In genomic region chr13:35064381-35064780, GRCm38 (mm10) we compare ENCODE assay signal across 24 mouse cellular contexts. TPM values are rescaled to one million over a fixed set of nuclear protein-coding genes. Genes with fewer than 3 reads are reported as not detected.
DNase-seq lines count a peak whose midpoint lies in the region; ATAC-seq and TF ChIP-seq lines count a peak whose summit lies in the region.
"Had no signal": no experiment of that assay in that cellular context is flagged by ENCODE, and none has a peak within 500 bp of the region (broad histone marks: within the 10 kb centered on the region; RNA-seq: fewer than 3 reads in every experiment).

No protein-coding gene starts in this region.

- H3K4me3 ChIP-seq in lung, postnatal 0 days (ENCODE audit: low read depth, low read length), result no peak overlapping the region
- H3K4me3 ChIP-seq: embryonic facial prominence, embryonic 10.5 days; embryonic facial prominence, embryonic 12.5 days; forebrain, embryonic 13.5 days; forebrain, embryonic 15.5 days had no signal

- H3K9me3 ChIP-seq in lung, postnatal 0 days (ENCODE audit: low read length), result no peaks in the 10 kb centered on the region
- H3K9me3 ChIP-seq: embryonic facial prominence, embryonic 10.5 days; embryonic facial prominence, embryonic 12.5 days; forebrain, embryonic 13.5 days; G1E had no signal

- TF ChIP-seq CTCF in lung, postnatal 0 days (IDR thresholded peaks at IDR 0.05), result no peak

- no peaks in the 10 kb centered on the region for H3K27me3 ChIP-seq in lung, postnatal 0 days (replicated peaks; ENCODE audit: insufficient read depth, low read length)
- H3K27me3 ChIP-seq: CH12.LX; embryonic facial prominence, embryonic 12.5 days; forebrain, embryonic 13.5 days; forebrain, embryonic 15.5 days; Patski had no signal

- DNase-seq in adrenal gland, adult (ENCODE audit: inconsistent age in 2 of 2, low spot score in 1 of 2), result peak; percentile 29 to 80
- no peak for DNase-seq in adrenal gland, postnatal 4 days (ENCODE audit: low spot score in 2 of 2)
- DNase-seq in adrenal gland, adult 8-10 months, result peak; percentile 55
- no peak for DNase-seq in adrenal gland, postnatal 25 days
- DNase-seq in lung, postnatal 0 days (ENCODE audit: low spot score), result peak; percentile 34
- no peak for DNase-seq in lung, postnatal 10 days
- peak; percentile 9 for DNase-seq in adrenal gland, postnatal 10 days
- no peak for DNase-seq in spleen, postnatal 10 days (ENCODE audit: low spot score in 2 of 2)
- DNase-seq: B cell, adult 2 months; cerebellum, adult 11-12 months; cerebellum, adult 2 months; cerebellum, adult 9-10 months; cerebellum, postnatal 10 days; cerebellum, postnatal 25 days; forebrain, postnatal 0 days had no signal

- no peak overlapping the region for H3K27ac ChIP-seq in lung, postnatal 0 days (ENCODE audit: low read length)
- H3K27ac ChIP-seq: embryonic facial prominence, embryonic 10.5 days; embryonic facial prominence, embryonic 12.5 days; forebrain, embryonic 13.5 days; forebrain, embryonic 15.5 days had no signal

- WGBS in lung, postnatal 0 days, result 63% methylated on average over 4 of the region's 4 CpGs

- no peaks in the 10 kb centered on the region for H3K36me3 ChIP-seq in lung, postnatal 0 days (ENCODE audit: insufficient read depth, low read length)
- H3K36me3 ChIP-seq: embryonic facial prominence, embryonic 10.5 days; embryonic facial prominence, embryonic 12.5 days; forebrain, embryonic 15.5 days; G1E had no signal

- H3K9ac ChIP-seq in lung, postnatal 0 days (replicated peaks; ENCODE audit: low read depth), result no peak overlapping the region
- H3K9ac ChIP-seq: embryonic facial prominence, embryonic 12.5 days; forebrain, embryonic 13.5 days; forebrain, embryonic 15.5 days; forebrain, postnatal 0 days had no signal

- no peak for ATAC-seq in lung, postnatal 0 days
- ATAC-seq: activated CD4-positive, CD25-positive, alpha-beta regulatory T cell, adult 4 months; CD4-positive, CD25-positive, alpha-beta regulatory T cell, adult 4 months; forebrain, embryonic 13.5 days; forebrain, embryonic 15.5 days; forebrain, postnatal 0 days; Patski had no signal

- no peak for TF ChIP-seq EP300 in lung, postnatal 0 days (IDR thresholded peaks at IDR 0.05)

- H3K4me1 ChIP-seq in lung, postnatal 0 days (ENCODE audit: insufficient read depth, low read depth, low read length), result no peaks in the 10 kb centered on the region
- H3K4me1 ChIP-seq: embryonic facial prominence, embryonic 12.5 days; forebrain, embryonic 13.5 days; forebrain, embryonic 15.5 days had no signal

- H3K4me2 ChIP-seq in lung, postnatal 0 days (replicated peaks; ENCODE audit: low read depth, low read length), result no peak overlapping the region
- H3K4me2 ChIP-seq: embryonic facial prominence, embryonic 12.5 days; forebrain, embryonic 13.5 days; forebrain, embryonic 15.5 days had no signal

RNA-seq across cellular contexts. Expression of gene Eci2, which starts 37.5 kb away (rescaled TPM):
- 100 to 1,000 TPM; 168 to 208 TPM for total RNA-seq in adrenal gland, postnatal 4 days (2021)
- total RNA-seq in adrenal gland, adult 8-10 months (2022), result 100 to 1,000 TPM; 103 to 129 (median 113) TPM
- total RNA-seq in adrenal gland, postnatal 25 days (2021), result 94.5 and 110 TPM in 2 replicates
- polyA plus RNA-seq in lung, postnatal 0 days (2015; fragmentation: Nextera tagmentation; extraction: Ambion mirVana), result 133 and 150 TPM in 2 replicates
- 100 to 1,000 TPM; 254 to 255 TPM for total RNA-seq in adrenal gland, postnatal 10 days (2021)

Comparison
In these comparisons a context has a peak if more than half of its experiments do, and no peak if none do; other contexts are left out.
1. DNase-seq: peak in adrenal gland, adult (2 of 2), adrenal gland, adult 8-10 months (single experiment), lung, postnatal 0 days (single experiment) and adrenal gland, postnatal 10 days (single experiment); none in adrenal gland, postnatal 4 days (0 of 2), adrenal gland, postnatal 25 days (single experiment), lung, postnatal 10 days (single experiment) and spleen, postnatal 10 days (0 of 2).